Comparison of ENCODE assay signal across 20 mouse cellular contexts in the genomic region with DNA sequence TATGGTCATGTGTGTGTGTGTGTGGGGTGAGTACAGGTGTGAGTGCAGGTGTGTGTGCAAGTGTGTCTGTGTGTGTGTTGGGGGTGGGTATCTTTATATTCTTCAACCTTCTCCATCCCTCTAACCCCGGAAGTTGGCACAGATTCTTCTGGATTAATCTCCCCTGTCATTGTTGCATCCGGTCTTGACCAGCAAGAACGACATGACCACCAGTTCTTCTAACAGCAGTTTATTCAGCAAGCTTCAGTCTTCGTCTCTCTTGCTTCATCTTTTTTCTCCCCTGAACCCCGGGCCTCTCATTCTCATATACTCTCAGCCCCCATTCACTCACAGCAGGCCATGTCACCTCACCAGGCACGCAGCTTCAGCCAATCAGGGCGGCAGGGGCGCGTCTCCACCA. TPM values are rescaled to one million over a fixed set of nuclear protein-coding genes. Genes with fewer than 3 reads are reported as not detected.
"Had no signal": no experiment of that assay in that cellular context is flagged by ENCODE, and none has a peak within 500 bp of the region (broad histone marks: within the 10 kb centered on the region; RNA-seq: fewer than 3 reads in every experiment).

No protein-coding gene starts in this region.

- DNase-seq: cerebellum, adult 8-10 months; cerebellum, adult 9-10 months; cerebellum, postnatal 10 days; cerebellum, postnatal 14 days; cerebellum, postnatal 25 days; cerebellum, postnatal 36 days; embryo, embryonic 11 days; forebrain, postnatal 0 days; gastrocnemius, adult 2 months; gastrocnemius, postnatal 10 days; gastrocnemius, postnatal 14 days; gastrocnemius, postnatal 25 days; gastrocnemius, postnatal 36 days; heart, adult 18-20 months; heart, adult 2 months had no signal

RNA-seq across cellular contexts. Expression of gene Gm7168, which starts 17.8 kb away (rescaled TPM):
- total RNA-seq: common myeloid progenitor, adult 5-6 weeks; forebrain, postnatal 0 days; gastrocnemius, adult 18-20 months; gastrocnemius, adult 2 months; gastrocnemius, adult 8-10 months; gastrocnemius, postnatal 10 days; gastrocnemius, postnatal 14 days; gastrocnemius, postnatal 25 days; gastrocnemius, postnatal 36 days; gastrocnemius, postnatal 4 days; granulocyte monocyte progenitor cell, adult 5-6 weeks had no signal
